Mouse (Mus musculus): Measurements from ENCODE around the gene Sytl4.
A peak's percentile ranks its signal among the peaks of the same experiment; 100 is the strongest.

The Sytl4 gene

GRCm38 (mm10) chrX:133981231-133982002, at the start of gene Sytl4:
Gene Sytl4, minus strand, starts transcription at chrX:133981812.
- DNase-seq (ENCODE audit: low read depth, low spot score) = peak; percentile 1

DNA sequence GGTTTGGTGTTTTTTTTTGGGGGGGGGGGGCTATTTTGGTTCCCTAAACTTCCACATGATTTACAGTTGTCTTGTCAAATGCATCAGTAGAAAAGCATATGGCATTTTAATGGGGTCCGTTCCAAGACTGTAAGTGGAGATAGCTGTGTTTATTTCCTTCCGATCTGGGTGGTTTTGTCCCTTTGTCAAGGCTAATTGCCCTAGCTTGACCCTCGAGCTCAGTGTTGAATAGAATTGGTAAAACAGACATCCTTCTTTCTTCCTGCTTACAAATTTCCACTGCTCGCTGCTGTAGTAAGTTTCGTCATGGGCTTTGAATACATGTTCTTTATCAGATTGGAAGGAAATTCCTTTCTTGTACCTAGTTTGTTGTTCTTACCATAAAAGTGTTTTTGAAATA, 39.1 kb upstream of the Sytl4 start:
- DNase-seq (ENCODE audit: low read depth, low spot score) = no peak

DNA sequence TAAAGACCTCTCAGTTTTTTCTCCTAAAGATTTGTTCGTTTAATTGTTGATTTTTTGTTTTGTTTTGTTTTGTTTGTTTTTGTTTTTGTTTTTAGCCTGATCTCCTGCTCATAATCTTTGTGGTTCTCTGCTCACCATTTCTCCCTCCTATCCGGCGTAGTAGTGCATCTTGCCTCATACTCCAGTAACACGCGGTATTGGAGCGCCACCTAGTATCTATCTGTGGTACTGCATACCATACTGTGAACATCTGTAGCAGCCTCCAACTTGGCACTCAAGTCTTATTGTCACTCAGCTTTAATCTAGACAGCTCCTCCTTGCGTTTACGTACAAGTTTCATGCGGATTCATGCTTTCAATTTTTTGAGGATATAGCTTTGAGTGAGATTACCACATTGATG, 37.4 kb upstream of the Sytl4 start:
- DNase-seq (ENCODE audit: low read depth, low spot score) = peak; percentile 57

DNA sequence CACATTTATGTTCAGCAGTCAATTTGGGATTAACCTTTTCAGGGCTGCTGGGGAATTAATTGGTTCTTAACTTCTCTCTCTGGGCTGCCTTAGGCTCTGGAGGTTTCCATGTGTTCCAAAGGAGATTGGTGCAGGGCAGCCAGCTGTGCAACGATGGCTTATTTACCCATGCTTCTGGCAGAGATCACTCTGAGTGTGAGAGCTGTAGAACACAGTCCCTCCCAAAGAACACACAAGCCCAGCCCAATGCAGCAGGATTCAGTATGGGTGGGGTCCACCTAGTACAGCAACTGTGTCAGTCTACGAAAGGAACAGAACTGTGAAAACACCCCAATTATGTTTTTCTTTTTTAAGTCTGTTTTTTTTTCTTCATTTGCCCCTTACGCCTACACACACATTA, 14.3 kb upstream of the Sytl4 start:
- DNase-seq (ENCODE audit: low read depth, low spot score) = no peak

DNA sequence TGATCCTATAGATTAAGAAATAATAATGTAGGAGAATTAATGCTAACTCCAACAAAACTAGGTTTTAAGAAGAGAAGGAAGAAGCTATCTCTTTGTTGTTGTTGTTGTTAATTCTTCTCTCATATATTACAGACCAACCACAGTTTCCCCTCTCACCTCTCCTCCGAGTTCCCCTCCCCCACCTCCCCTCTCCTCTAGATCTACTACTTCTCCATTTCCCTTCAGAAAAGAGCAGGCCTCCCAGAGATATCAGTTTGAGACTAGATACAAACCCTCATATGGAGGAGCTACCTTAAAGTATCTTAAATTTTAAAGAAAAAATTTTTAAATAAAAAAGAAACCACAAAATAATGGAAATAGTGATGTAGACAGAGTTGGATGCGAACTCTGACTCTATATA, 17.0 kb downstream of the Sytl4 start:
- no peak for DNase-seq (ENCODE audit: low read depth, low spot score)

DNA sequence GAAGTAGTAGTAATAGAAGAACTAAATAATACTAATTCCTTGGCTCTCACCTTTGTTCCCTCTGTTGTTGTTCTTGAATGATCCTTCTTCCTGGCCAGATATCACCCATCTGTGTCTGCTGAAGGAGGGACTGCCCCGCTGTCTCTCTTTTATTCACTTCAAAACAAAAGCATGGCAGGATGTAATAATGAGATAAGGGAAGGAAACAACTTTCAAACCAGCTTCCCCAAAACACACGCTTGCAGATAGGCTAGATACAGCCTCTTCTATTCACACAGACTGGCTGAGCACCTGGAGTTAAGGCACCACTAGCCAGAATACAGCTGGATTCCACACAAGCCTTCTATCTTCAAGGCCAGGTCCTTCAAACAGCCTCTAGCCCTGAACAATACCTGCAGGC, 21.0 kb downstream of the Sytl4 start:
- no peak for DNase-seq (ENCODE audit: low read depth, low spot score)

- no peak for DNase-seq (ENCODE audit: low read depth, low spot score)
Observed at GRCm38 (mm10) chrX:133954661-133955060, 27.0 kb downstream of the Sytl4 start.

DNA sequence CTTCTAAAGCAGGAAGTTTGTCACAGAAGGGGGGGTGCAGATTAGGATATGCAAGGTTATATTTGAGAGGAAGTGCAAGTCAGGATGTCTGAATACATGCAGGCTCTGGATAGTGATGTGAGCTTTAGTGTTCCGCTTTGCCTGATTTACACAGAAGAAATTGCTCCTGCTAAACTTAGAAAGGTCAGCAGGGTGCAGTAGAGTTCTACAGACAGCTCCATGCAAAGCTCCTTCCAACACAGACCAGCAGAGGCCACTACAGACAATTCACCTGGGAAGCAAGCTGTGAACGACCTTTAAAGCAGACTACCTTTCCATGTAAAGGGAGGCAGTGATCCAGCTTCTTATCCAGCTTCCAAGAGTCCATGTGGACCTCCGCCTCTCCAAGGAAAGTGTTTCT, 34.2 kb downstream of the Sytl4 start:
- DNase-seq (ENCODE audit: low read depth, low spot score) = peak; percentile 56

GRCm38 (mm10) chrX:133939561-133939960, 42.1 kb downstream of the Sytl4 start:
- no peak for DNase-seq (ENCODE audit: low read depth, low spot score)

GRCm38 (mm10) chrX:133936605-133937225, 44.9 kb downstream of the Sytl4 start:
- no peak for DNase-seq (ENCODE audit: low read depth, low spot score)

- DNase-seq (ENCODE audit: low read depth, low spot score) = peak; percentile 50
Observed at GRCm38 (mm10) chrX:133931302-133932013, 50.2 kb downstream of the Sytl4 start.

GRCm38 (mm10) chrX:133926760-133927159, 54.9 kb downstream of the Sytl4 start:
- DNase-seq (ENCODE audit: low read depth, low spot score) = no peak

DNA sequence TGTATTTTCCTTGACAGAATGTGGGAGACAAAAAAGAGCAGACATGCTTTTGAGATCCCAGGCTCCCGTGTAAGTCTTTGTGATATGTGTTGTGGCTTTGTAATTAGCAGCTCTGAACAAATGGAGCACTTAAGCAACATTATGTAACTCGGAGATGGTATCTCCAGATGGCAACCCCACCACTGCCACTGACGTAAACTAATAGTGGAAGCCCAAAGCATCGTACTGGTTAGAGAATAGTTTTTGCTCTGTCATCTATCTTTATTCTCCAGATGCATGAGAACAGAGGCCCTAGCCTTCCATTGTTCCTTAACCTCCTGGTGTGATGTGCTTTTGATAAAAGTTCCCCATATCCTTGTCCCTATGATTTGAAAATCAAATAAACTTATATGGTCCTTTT, 60.4 kb downstream of the Sytl4 start:
- no peak for DNase-seq (ENCODE audit: low read depth, low spot score)

- no peak for DNase-seq (ENCODE audit: low read depth, low spot score)
Observed at GRCm38 (mm10) chrX:133914219-133914618, 67.4 kb downstream of the Sytl4 start.

- no peak for DNase-seq (ENCODE audit: low read depth, low spot score)
Observed at GRCm38 (mm10) chrX:133913006-133913405, 68.6 kb downstream of the Sytl4 start.

DNA sequence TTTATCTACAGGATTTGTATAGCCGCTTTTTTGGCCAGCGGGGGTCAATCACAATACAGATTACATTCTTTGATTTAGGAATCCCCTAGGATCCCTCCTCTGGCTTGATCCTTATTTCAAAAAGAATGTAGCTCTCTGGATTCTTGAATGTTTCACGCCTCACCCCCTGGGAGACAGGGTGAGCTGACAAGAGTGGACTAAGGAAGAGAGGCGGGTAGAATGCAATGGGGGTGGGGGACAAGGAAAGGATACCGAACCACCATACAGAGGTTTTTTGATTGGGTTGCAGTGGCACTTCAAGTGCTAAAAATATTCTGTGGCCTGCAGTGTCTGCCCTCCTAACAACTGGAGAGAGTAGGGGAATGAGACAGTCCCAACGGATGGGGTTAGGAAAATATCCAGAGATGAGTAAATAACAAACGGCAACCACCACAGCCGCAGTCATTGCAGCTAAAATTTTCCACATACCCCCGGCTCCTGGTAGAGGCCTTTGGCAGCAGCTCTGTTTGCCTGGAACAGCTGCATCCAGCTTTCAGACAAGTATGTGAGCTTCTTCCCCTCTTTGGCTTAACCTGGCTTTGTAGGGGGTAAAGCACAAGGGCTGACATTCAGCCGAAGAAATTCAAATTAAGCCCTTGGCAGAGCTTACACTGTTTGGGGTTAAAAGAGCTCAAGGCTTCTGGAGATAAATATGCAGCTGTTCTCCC, 70.1 kb downstream of the Sytl4 start:
- no peak for DNase-seq (ENCODE audit: low read depth, low spot score)

DNA sequence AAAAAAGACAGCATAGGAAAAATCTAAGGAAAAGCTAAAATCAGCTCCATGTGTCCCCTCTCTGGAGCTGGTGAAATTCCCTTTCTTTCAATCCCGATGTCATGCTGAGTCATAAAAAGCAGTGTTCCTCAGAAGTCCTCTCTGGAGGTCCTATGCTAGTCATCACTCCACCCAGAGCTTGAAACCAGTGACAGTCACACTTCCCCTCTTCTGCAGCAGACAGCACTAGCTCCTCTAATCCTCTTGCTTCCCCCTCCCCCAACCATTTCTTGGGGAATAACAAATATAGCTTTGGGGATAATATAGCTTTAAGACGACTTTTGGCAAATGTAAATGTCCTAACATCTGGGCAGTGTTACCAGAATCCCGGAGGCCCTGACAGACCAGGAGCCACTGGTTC, 73.4 kb downstream of the Sytl4 start, which contains the start of gene Srpx2:
TSS of gene Srpx2 (plus strand) at position 166 of the 400 bp plus-strand sequence.
- DNase-seq (ENCODE audit: low read depth, low spot score) = no peak

DNA sequence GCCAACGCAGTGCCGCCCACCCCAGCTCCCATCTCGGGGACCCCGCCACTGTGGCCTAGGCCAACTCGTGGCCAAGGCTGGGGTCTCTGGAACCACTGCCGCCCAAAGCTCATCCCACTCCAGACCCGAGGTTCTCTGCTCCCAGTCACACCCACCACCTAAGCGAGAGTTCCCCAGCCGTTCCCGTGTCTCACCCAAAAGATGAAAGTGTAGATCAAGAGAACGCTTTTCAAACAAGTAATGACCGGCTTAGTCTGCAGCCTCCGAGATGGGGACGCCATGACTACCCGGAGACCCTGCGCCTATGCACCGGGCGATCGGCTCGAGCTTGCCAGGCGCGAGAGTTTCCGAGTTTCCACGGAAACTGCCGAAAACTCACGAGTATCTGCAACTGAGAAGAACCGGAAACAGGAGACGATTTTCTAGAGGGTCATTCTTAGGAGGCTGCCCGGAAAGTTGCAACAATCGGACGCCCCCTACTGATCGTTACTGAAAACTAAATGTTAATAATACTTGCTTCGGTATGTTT, 83.5 kb downstream of the Sytl4 start, which contains the start of gene Tspan6:
TSS of gene Tspan6 (minus strand) at position 416 of the 529 bp plus-strand sequence.
- peak; percentile 76 for DNase-seq (ENCODE audit: low read depth, low spot score)

DNA sequence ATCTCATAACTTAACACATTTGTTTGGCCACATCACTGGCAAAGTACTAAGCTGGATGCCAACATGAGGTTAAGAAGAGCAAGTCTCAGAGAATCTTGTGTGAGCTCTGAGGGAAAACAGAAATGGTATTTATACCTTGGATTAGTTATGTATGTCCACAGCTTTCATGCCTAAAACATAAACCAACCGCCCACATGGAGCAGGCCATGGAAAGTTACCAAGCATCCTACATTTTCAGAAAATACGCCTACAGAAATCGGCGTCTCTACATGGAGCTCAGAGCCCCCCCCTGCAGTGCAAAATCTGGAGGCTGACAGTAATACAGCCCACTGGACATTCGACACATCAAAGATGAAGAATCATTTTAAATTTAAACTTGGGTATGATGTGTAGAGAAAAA, 93.5 kb downstream of the Sytl4 start:
- DNase-seq (ENCODE audit: low read depth, low spot score) = no peak

DNA sequence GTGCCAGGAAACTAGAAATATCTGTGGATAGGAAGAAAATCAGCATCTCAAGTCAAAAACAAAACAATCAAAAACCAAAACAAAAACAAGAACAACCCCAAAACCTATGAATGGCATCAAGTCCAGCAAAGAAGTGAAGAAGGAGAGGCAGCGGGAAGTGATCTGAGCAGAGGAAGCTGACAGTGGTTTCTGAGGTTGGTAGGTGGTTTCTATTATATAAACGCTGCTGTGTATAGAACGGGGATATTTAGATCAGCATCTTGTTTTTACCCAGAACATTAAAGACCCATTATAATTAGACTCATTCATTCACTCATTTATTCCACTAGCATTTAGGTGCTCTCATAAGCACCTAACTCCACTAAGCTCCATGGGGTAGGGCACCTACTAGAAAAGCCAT, 94.3 kb downstream of the Sytl4 start:
- DNase-seq (ENCODE audit: low read depth, low spot score) = no peak
